Mouse (Mus musculus) adipocyte (in vitro differentiated cells): ENCODE results near the gene Bst2.

Source experiments
- DNase-seq: peaks from one replicate; pipeline ENCODE4 v3.0.0-alpha.2; 2016; ENCODE audit warnings: low spot score

The Bst2 gene

GRCm38 (mm10) chr8:71537028-71537867 lies at the start of gene Bst2:
Bst2 (minus strand) TSS chr8:71537456.
- peak; percentile 86 for DNase-seq

- peak; percentile 54 for DNase-seq
Measured at GRCm38 (mm10) chr8:71586891-71587290, 49.6 kb upstream of the Bst2 start.

GRCm38 (mm10) chr8:71580201-71580600 lies 42.9 kb upstream of the Bst2 start:
- no peak for DNase-seq

- DNase-seq = no peak
Measured at GRCm38 (mm10) chr8:71579476-71579875, 42.2 kb upstream of the Bst2 start.

GRCm38 (mm10) chr8:71579009-71579408 lies 41.8 kb upstream of the Bst2 start:
- no peak for DNase-seq

- DNase-seq = no peak
Measured at GRCm38 (mm10) chr8:71577856-71578387, 40.7 kb upstream of the Bst2 start.

- DNase-seq = no peak
Measured at GRCm38 (mm10) chr8:71575020-71575419, 37.8 kb upstream of the Bst2 start.

- DNase-seq = no peak
Measured at GRCm38 (mm10) chr8:71574426-71574825, 37.2 kb upstream of the Bst2 start.

GRCm38 (mm10) chr8:71572847-71573633 lies 35.8 kb upstream of the Bst2 start:
- DNase-seq = peak; percentile 53

- no peak for DNase-seq
Measured at GRCm38 (mm10) chr8:71572077-71572476, 34.8 kb upstream of the Bst2 start.

GRCm38 (mm10) chr8:71570291-71570954 lies 33.2 kb upstream of the Bst2 start:
- peak; percentile 94 for DNase-seq

GRCm38 (mm10) chr8:71569366-71570290 lies 32.4 kb upstream of the Bst2 start:
- peak; percentile 80 for DNase-seq

GRCm38 (mm10) chr8:71568941-71569340 lies 31.7 kb upstream of the Bst2 start:
- no peak for DNase-seq

GRCm38 (mm10) chr8:71568387-71568937 lies 31.2 kb upstream of the Bst2 start, which contains the start of gene Slc27a1:
Slc27a1 (plus strand) TSS chr8:71568882.
- DNase-seq = peak; percentile 94

- DNase-seq = no peak
Measured at GRCm38 (mm10) chr8:71567587-71567986, 30.3 kb upstream of the Bst2 start.

GRCm38 (mm10) chr8:71566501-71566900 lies 29.2 kb upstream of the Bst2 start, which contains the start of gene Nxnl1:
Nxnl1 (minus strand) TSS chr8:71566601.
- DNase-seq = no peak

- no peak for DNase-seq
Measured at GRCm38 (mm10) chr8:71563992-71564391, 26.7 kb upstream of the Bst2 start.

- no peak for DNase-seq
Measured at GRCm38 (mm10) chr8:71562751-71563150, 25.5 kb upstream of the Bst2 start.

- DNase-seq = peak; percentile 86
Measured at GRCm38 (mm10) chr8:71561401-71561800, 24.1 kb upstream of the Bst2 start.

- no peak for DNase-seq
Measured at GRCm38 (mm10) chr8:71560765-71561164, 23.5 kb upstream of the Bst2 start.

GRCm38 (mm10) chr8:71560071-71560470 lies 22.8 kb upstream of the Bst2 start:
- DNase-seq = no peak
